ENCODE assay signal across 8 mouse cellular contexts in the genomic region with DNA sequence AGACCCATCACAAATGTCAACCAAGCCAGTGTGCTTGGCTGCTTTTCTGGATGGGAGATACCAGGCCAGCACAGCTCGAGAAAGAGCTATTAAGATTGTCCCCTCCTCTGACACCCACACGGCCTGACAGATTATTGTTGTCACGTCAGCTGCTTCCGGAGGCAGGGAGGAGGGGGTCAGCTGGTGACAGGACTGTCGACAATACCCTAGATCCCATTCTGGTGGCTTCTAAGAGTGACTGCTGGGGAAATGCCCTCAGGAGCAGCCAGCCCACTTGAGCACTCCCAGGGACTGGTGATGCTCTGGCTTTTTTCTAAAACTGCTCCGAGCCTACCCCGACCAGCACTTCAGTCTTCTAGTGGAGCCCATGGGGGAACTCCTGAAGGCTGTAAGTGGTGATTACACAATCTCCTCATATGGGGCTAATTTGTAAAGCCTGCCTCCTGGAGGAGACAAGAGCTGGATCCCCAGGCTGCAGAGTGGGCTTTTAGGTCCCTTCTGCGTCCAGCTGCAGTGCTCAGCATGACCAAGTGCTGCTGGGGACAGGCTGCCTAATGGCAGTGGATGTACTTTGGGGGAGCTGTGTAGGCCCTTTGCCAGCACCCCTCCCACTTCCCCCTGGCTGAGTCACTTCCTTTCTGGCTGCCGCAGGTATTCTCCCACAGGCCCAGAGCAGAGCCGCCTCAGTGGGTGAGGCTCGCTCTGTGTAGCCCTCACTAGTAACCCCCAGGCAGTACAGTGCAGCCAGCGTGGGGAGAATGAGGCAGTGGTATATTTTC. TPM values are rescaled to one million over a fixed set of nuclear protein-coding genes. Genes with fewer than 3 reads are reported as not detected.
DNase-seq lines count a peak whose midpoint lies in the region; ATAC-seq and TF ChIP-seq lines count a peak whose summit lies in the region.

No protein-coding gene starts in this region.

- peak overlapping the region; percentile 40 for H3K9ac ChIP-seq in hindbrain, embryonic 14.5 days

- no peak for TF ChIP-seq CTCF in G1E (IDR thresholded peaks at IDR 0.05; ENCODE audit: low read depth, low read length)

- ATAC-seq in G1E (ENCODE audit: extremely low read depth, insufficient number of reproducible peaks, low FRiP score, poor library complexity, severe bottlenecking): peak; percentile 86
- peak; percentile 59; the same call in 1 of the 2 replicates for ATAC-seq in hindbrain, embryonic 14.5 days (ENCODE audit: low FRiP score)

- peak overlapping the region; percentile 45; the same call in 1 of the 2 replicates for H3K4me3 ChIP-seq in G1E (ENCODE audit: low read depth, low read length)
- H3K4me3 ChIP-seq in hindbrain, embryonic 14.5 days (replicated peaks; ENCODE audit: low read length): no peak overlapping the region

- no peaks in the 10 kb centered on the region for H3K9me3 ChIP-seq in G1E (replicated peaks)
- no peaks in the 10 kb centered on the region for H3K9me3 ChIP-seq in hindbrain, embryonic 14.5 days (ENCODE audit: control insufficient read depth, low read length)

- peak overlapping the region; percentile 70 for H3K27ac ChIP-seq in hindbrain, embryonic 14.5 days

- peaks cover 37% of the 10 kb centered on the region for H3K4me1 ChIP-seq in G1E (ENCODE audit: insufficient read depth, low read depth, low read length)
- H3K4me1 ChIP-seq in hindbrain, embryonic 14.5 days (replicated peaks; ENCODE audit: control insufficient read depth, insufficient read depth, low read length): peaks cover 50% of the 10 kb centered on the region

- no peaks in the 10 kb centered on the region for H3K27me3 ChIP-seq in G1E (ENCODE audit: insufficient read depth, low read length)
- no peaks in the 10 kb centered on the region for H3K27me3 ChIP-seq in hindbrain, embryonic 14.5 days (ENCODE audit: control insufficient read depth, insufficient read depth, low read length)

- peak; percentile 62 for DNase-seq in G1E (ENCODE audit: low spot score)
- DNase-seq in cerebellum, adult 11-12 months: peak; percentile 82
- peak; percentile 83 to 84 for DNase-seq in frontal cortex, postnatal 36 days (ENCODE audit: low spot score in 2 of 2)
- no peak for DNase-seq in hindbrain, embryonic 14.5 days (ENCODE audit: low spot score)
- peak; percentile 77 to 78 for DNase-seq in left cerebral cortex, adult 18-20 months (ENCODE audit: low spot score in 2 of 2)
- peak; percentile 93 for DNase-seq in lung, postnatal 36 days
- DNase-seq in right cerebral cortex, adult 2 months (ENCODE audit: low spot score in 2 of 2): peak; percentile 83 to 89
- DNase-seq in urinary bladder, postnatal 14 days (ENCODE audit: low spot score): peak; percentile 89

- H3K4me2 ChIP-seq in hindbrain, embryonic 14.5 days (replicated peaks): peak overlapping the region; percentile 17

- WGBS in hindbrain, embryonic 14.5 days: 8% methylated on average over 12 of the region's 12 CpGs

- H3K36me3 ChIP-seq in G1E (replicated peaks): peaks cover 77% of the 10 kb centered on the region
- no peaks in the 10 kb centered on the region for H3K36me3 ChIP-seq in hindbrain, embryonic 14.5 days (replicated peaks; ENCODE audit: control insufficient read depth, insufficient read depth)

RNA-seq across cellular contexts. Expression of a gene that starts 6.8 kb away (rescaled TPM):
- total RNA-seq in G1E (2014; fragmentation: Nextera tagmentation) (30.9 and 41.2 TPM in 2 replicates), G1E (2017) (20.5 and 20.8 TPM in 2 replicates)
- 68.2 and 68.5 TPM in 2 replicates for polyA plus RNA-seq in G1E (2012)
- polyA plus RNA-seq in hindbrain, embryonic 14.5 days (2014; fragmentation: Nextera tagmentation; extraction: Ambion mirVana): 24.2 and 25.2 TPM in 2 replicates
- 10 to 100 TPM; 43.5 to 48.3 TPM for total RNA-seq in left cerebral cortex, adult 18-20 months (2021)

RNA-seq across cellular contexts. Expression of a gene that starts 14.1 kb away (rescaled TPM):
- 37.8 and 37.9 TPM in 2 replicates for total RNA-seq in G1E (2014; fragmentation: Nextera tagmentation)
- total RNA-seq in G1E (2017): 39.3 and 40.3 TPM in 2 replicates
- polyA plus RNA-seq in G1E (2012): 9.7 and 12.6 TPM in 2 replicates
- polyA plus RNA-seq in hindbrain, embryonic 14.5 days (2014; fragmentation: Nextera tagmentation; extraction: Ambion mirVana): 49.1 and 51.2 TPM in 2 replicates
- 10 to 100 TPM; 12.2 to 17.6 TPM for total RNA-seq in left cerebral cortex, adult 18-20 months (2021)

RNA-seq across cellular contexts. Expression of a gene that starts 37.0 kb away (rescaled TPM):
- not detected in 2 replicates for total RNA-seq in G1E (2014; fragmentation: Nextera tagmentation)
- total RNA-seq in G1E (2017): 0.41 and 0.44 TPM in 2 replicates
- 1.9 and 3.1 TPM in 2 replicates for polyA plus RNA-seq in G1E (2012)
- 13.5 and 19.2 TPM in 2 replicates for polyA plus RNA-seq in hindbrain, embryonic 14.5 days (2014; fragmentation: Nextera tagmentation; extraction: Ambion mirVana)
- total RNA-seq in left cerebral cortex, adult 18-20 months (2021): 1 to 10 TPM; 2.4 to 2.9 TPM

RNA-seq across cellular contexts. Expression of a gene that starts 52.2 kb away (rescaled TPM):
- total RNA-seq in G1E (2014; fragmentation: Nextera tagmentation) (6.6 and 10.8 TPM in 2 replicates), G1E (2017) (9.6 and 9.8 TPM in 2 replicates)
- 0.18 and 1.9 TPM in 2 replicates for polyA plus RNA-seq in G1E (2012)
- 39.5 and 40.7 TPM in 2 replicates for polyA plus RNA-seq in hindbrain, embryonic 14.5 days (2014; fragmentation: Nextera tagmentation; extraction: Ambion mirVana)
- 10 to 100 TPM; 54.5 TPM for total RNA-seq in left cerebral cortex, adult 18-20 months (2021)

RNA-seq across cellular contexts. Expression of a gene that starts 52.7 kb away (rescaled TPM):
- total RNA-seq in G1E (2014; fragmentation: Nextera tagmentation) (0.53 and 3.2 TPM in 2 replicates), G1E (2017) (0.27 and 0.58 TPM in 2 replicates)
- 0.57 and 0.69 TPM in 2 replicates for polyA plus RNA-seq in G1E (2012)
- polyA plus RNA-seq in hindbrain, embryonic 14.5 days (2014; fragmentation: Nextera tagmentation; extraction: Ambion mirVana): 1.1 TPM in 2 replicates
- total RNA-seq in left cerebral cortex, adult 18-20 months (2021): under 1 TPM; 0.59 to 0.77 TPM
